Mouse (Mus musculus) yolk sac, embryonic 10.5 days (tissue): ENCODE results near the gene Siglecg.
A peak's percentile ranks its signal among the peaks of the same experiment; 100 is the strongest.

ENCODE experiments used
- DNase-seq: peaks from one replicate; pipeline ENCODE4 v3.0.0-alpha.2; 2017; ENCODE audit warnings: low spot score

Siglecg gene

GRCm38 (mm10) chr7:43408131-43408553, at the start of gene Siglecg:
TSS of gene Siglecg (plus strand) at chr7:43408204.
- no peak for DNase-seq

DNA sequence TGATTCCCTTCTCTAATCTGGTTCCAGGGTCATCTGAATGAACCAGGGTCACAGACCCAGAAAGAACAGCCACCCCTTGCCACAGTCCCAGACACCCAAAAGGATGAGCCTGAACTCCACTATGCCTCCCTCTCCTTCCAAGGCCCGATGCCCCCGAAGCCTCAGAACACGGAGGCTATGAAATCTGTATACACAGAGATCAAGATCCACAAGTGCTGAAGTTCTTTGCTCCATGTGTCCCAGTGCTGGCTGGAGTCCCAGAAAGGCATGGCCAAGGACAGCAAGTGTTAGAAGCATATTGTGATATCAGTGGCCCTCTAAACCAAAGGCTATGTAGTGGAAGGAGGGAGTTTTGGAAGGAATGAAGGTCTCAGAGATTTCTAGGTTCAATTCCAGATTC, 49.4 kb upstream of the Siglecg start:
- no peak for DNase-seq

- no peak for DNase-seq
These were observed 46.6 kb upstream of the Siglecg start for GRCm38 (mm10) chr7:43361442-43361841.

DNA sequence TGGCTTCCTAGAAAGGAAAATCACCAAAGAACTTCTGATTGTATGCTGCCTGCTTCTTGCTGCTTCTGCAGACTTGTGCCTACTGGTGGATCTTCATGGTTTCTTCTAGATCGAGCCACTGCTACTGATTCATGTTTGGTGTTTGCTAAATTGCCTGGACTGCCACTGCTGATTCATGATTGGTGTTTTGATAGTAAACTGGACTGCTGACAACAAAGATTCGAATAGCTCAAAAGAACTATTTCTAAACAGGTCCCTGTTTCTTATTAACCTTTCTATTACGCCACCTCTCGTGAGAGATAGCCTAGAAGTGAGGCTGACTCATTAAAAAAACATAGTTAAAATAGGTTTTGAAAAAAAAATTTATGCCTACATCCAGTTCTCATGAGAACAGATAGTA, 46.0 kb upstream of the Siglecg start:
- no peak for DNase-seq

DNA sequence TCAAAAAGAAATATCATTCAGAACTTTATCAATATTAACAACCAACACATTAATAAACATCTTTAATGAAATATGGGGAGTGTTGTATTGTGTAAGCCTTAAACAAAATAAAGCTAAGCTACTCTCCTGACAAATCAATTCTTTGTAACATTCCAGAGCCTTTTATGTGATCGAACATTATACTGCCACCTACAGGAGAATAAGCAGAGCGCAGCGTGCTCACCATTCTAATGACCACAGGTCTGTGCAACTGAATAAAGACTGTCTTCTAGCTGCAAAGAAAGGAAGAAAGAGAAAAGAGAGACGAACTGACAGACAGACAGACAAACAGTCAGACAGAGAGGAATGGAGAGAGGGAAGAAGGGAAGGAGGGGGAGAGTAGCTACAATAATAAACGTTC, 29.8 kb upstream of the Siglecg start:
- peak; percentile 12 for DNase-seq

DNA sequence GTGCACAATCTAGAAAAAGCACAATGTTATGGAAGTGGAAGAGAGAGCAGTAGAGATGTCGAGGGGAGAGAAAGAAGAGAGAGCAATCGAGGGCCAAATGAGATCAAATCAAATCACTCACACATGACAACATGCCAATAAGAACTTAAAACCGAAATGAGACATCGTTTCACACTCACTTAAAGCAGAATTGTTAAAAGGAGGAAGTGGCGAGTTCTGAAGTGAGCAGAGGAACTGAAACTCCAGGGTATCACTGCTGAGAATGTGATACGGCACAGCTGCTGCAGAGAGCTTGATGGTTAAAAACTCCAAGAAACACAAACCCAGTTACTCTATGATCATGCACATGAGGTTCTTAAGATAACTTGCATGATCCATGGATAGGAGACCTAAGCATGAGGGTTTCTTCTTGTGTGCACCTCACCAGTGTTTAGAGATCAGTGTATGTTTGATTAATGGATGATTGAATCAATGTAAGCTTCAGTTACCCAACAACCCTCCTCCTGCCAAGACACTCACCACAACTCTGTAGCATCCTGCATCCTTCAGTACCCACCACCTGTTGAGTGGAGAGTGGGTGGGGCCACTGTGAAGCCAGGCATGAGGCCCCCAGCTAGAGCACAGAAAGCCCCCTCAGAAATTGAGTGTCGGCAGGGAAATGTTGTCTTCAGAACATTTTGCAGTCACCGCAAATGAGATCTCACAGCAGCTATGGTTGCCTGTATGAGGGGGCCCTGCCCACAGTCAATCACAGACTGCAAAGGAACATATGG, 15.5 kb upstream of the Siglecg start:
- no peak for DNase-seq

DNA sequence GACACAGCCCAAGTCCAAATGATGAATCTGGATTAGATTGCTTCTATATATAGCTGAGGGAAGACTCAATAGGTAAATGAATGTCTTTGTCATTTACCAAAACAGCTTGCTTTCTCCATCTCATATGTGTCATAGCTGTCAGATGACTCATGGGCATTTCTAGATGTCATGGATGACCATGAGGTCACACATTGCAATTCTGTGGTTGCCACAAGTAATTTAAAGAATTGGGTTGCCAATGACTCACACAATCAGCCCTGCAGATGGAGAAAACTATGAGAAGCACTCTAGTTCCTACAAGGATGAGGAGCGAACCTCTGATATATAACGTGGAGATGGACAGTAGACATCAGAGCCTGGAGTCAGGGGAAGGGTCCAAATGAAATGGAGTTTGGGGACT, 8.5 kb upstream of the Siglecg start:
- no peak for DNase-seq

GRCm38 (mm10) chr7:43402718-43403117, 5.3 kb upstream of the Siglecg start:
- DNase-seq = no peak

- no peak for DNase-seq
These were observed 431 bp upstream of the Siglecg start for GRCm38 (mm10) chr7:43407573-43407972.

DNA sequence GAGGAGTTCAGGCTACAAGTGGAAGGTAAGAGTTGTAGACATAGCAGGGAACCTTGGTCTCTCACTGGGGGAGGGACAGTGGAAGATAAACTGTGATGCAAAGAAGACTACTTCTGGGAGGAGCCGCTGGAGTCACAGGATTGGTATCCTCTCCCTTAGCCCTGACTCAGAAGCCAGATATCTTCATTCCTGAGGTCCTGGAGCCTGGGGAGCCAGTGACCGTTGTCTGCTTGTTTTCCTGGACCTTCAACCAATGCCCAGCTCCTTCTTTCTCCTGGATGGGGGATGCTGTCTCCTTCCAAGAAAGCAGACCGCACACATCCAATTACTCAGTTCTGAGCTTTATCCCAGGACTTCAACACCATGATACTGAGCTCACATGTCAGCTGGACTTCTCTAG, 1.1 kb downstream of the Siglecg start:
- no peak for DNase-seq

- peak; percentile 13 for DNase-seq
These were observed 3.7 kb downstream of the Siglecg start for GRCm38 (mm10) chr7:43411724-43412123.

- no peak for DNase-seq
These were observed 9.3 kb downstream of the Siglecg start for GRCm38 (mm10) chr7:43417298-43417697.

DNA sequence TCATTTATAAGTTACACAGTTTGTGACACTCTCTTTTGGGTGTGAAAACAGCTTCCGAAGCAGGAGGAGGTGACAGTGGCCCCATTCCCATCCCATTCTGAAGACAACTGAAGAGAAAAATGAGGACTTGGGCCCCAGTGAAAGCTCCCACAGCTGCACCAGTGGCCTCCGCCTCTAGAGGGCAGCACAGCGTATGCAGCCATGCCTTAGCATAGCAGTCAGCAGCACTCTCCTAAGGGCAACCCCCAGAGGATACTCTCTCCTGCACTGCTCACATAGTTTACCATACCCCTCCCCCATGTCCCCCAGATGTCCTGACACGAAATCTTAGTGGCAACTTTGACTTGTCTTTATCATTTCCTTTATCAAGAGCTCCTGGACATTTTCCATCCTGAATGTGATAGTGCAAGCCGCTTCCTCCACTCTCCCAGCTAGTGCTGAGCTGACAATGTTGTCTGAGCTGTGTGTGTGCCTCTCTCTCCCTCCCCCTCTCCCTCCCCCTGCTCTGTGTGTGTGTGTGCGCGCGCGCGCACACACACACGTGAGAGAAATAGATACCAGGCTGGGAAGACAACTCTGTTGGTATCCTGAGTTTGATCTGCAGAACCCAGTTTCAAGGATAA, 15.1 kb downstream of the Siglecg start:
- DNase-seq = peak; percentile 72

GRCm38 (mm10) chr7:43423991-43424625, 16.1 kb downstream of the Siglecg start:
- no peak for DNase-seq

DNA sequence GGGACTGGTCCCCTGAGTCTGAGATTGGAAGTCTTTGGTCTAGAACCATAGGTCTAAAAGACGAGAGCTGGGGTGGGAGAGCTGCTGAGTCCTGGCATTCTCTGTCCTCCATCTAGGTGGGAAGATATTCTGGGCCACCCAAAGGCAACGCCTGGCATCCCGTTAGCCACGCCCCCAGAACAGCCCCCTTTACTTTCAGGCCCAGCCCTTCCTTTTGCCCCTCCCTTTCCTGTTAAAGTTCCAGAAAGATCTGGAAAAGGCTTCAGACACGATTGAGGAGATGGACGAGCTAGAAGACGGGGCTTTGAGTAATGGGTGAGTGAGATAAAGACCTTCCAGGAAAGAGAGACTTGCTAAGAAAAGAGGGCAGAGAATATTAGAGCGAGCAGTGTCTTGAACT, 19.4 kb downstream of the Siglecg start, which contains the start of gene Lim2:
TSS of gene Lim2 (plus strand) at position 265 of the 400 bp plus-strand sequence.
- DNase-seq = no peak

DNA sequence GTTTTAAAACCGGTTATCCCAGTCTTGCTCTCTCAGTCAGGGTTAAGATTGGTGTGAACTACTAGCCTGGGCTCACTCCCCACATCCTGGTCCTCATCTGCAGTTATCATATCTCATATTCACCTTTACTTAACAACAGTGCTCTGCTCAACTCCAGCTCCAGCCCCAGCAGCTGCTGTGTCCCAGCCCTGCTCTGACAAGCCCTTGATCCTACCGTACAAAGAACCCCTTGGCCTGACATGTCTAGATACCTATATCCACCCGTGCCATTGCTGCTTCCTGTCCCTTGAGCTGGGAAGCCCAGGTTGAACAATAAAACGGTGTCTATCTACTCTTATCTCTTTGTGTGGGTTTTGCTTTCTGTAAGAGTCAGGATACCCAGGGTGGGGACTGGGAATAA, 21.5 kb downstream of the Siglecg start:
- DNase-seq = no peak

- no peak for DNase-seq
These were observed 24.9 kb downstream of the Siglecg start for GRCm38 (mm10) chr7:43432891-43433290.

DNA sequence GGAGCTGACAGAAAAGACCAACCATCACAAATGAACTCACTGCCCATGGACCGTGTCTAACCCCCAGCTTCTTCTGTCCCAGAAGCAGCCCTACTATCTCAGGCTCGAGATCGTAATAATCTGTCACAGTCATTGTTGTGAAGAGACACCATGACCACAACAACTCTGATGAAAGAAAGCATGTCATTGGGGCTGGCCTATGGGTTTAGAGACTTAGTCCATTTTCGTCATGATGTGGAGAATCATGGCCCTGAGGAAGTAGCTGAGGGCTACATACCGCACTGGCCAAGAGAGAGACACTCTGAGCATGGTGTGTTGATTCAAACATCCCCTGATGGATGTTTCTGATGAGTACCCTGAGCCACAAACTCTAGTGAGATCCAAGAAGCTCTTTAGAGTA, 26.7 kb downstream of the Siglecg start:
- no peak for DNase-seq

DNA sequence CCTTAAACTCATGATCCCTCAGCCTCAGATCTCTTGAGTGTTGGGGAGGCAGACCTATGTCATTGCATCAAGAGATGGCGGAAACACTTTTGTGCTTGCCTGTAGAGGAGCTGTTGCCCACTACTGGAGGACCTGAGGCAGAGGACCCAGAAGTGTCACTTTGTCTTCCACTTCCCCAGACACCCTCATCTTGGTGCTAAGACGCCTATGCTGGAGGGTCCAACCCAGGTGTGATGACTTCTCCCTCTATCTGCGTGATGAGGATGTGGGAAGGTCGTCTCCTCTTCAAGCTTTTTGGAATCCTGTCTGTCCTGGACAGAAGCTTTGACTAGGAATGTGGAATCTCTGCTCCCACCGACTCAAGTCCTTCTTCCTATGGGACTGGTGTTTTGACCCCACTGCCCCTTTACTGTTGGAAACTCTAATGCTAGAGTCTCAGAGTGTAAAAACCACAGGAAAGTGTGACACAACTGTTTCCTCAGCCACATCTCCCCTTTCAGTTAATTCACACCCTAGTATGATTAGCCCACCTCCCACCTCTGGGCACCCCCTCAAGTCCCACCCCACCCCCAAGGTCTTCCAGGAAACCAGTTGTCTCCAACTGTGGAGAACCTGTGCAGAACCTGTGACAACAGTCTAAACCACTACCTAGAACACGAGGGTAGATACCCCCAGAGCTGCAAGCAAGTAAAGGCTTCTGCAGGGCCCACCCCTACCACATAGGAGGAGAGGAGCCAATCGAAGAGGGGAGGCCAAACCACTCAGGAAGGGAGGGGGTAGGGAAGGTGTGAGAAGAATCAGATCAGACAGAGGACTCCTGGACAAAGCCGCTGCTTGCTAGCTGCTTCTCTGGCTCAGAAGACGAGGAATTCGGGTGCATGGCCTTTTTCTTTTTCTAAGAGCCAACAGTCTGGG, 28.6 kb downstream of the Siglecg start, which contains the start of gene Nkg7:
TSS of gene Nkg7 (plus strand) at position 733 of the 915 bp plus-strand sequence.
- no peak for DNase-seq

- no peak for DNase-seq
These were observed 30.6 kb downstream of the Siglecg start for GRCm38 (mm10) chr7:43438611-43439010.

DNA sequence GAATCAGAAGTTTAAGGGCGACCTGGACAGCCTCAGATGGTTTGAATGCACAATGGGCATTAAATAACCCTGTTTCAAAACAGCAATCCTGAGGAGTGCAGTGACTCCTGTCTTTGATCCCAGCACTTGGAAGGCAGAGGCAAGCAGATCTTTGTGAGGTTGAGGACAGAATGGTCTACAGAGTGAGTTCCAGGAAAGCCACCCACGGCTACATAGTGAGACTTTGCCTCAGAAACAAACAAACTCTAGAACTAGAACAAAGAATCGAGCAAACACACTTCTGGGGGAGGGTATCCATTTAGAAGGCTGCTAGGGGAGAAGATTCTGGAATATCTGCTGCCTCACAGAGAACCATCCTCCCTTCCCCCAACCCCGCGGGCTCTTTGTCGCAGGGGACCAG, 32.5 kb downstream of the Siglecg start, which contains the start of gene Cldnd2:
TSS of gene Cldnd2 (plus strand) at position 301 of the 400 bp plus-strand sequence.
- DNase-seq = peak; percentile 50

GRCm38 (mm10) chr7:43441071-43441470, 33.1 kb downstream of the Siglecg start:
- no peak for DNase-seq
